Mouse (Mus musculus) small intestine, adult 2 months (tissue): ENCODE data around the gene Ccdc169.

Experiments used
- CTCF ChIP-seq: fragments of 200-500 bp; IDR thresholded peaks from 2 replicates; pipeline ENCODE4 v1.5.1; 2012; ENCODE audit warnings: low read depth, mild to moderate bottlenecking, control low read depth, inconsistent platforms, low read length, moderate library complexity, mixed read lengths; ENCODE audit not compliant: insufficient replicate concordance, insufficient read length; ENCODE audit errors: extremely low read depth
- POLR2A ChIP-seq: fragments of 200-500 bp; IDR thresholded peaks from 2 replicates; pipeline ENCODE4 v1.6.1; 2012; ENCODE audit warnings: low read depth, mild to moderate bottlenecking, control low read depth, inconsistent platforms, low read length, moderate library complexity

DNA sequence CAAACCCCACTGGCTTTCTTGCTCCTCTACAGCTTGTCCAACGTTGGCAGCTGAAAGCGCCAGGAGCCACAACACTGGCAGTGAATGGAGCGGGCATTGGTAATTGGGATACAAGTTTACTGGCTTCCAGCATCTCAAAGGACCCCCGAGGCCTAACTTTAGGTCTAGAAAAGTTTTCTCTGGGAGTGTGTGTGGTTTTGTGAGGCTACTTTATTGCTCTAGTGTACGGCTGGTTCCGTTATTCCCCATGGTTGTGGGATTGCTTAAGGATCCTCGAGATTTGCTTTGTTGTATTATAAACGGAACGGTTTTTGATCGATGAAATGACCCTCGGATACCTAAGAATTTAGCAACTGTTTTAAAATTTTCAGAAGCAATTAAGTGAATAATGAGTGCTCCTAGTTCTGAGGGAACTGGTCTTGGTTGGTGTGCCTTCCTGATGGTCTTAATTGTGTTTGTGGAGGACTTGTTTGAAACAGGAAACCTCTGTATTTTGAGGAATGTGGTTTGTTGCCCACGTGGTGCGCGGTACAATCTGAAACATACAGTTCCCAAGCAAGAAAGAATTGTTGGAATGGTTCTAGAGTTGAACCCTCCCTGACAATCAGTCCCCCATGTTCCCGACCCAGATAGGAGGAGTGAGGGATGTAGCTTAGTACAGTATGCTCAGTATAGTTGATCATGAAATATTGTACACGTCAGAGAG, 24.3 kb upstream of the Ccdc169 start:
- no peak for TF ChIP-seq CTCF
- no peak for TF ChIP-seq POLR2A
